Mouse (Mus musculus) subcutaneous adipose tissue, adult 2 months (tissue): Measurements from ENCODE around the gene Cc2d1b. TPM values are rescaled to one million over a fixed set of nuclear protein-coding genes. Genes with fewer than 3 reads are reported as not detected.

Experiments
- polyA plus RNA-seq: library from polyadenylated mRNA; depleted of rRNA; stranded (reverse); fragments of >200 nt; gene quantifications from 2 replicates; pipeline ENCODE4 v1.2.3, GENCODE M21; 2012; ENCODE audit warnings: low replicate concordance; rRNA removed

Cc2d1b gene
- polyA plus RNA-seq: 31.0 and 51.6 TPM in 2 replicates

DNA sequence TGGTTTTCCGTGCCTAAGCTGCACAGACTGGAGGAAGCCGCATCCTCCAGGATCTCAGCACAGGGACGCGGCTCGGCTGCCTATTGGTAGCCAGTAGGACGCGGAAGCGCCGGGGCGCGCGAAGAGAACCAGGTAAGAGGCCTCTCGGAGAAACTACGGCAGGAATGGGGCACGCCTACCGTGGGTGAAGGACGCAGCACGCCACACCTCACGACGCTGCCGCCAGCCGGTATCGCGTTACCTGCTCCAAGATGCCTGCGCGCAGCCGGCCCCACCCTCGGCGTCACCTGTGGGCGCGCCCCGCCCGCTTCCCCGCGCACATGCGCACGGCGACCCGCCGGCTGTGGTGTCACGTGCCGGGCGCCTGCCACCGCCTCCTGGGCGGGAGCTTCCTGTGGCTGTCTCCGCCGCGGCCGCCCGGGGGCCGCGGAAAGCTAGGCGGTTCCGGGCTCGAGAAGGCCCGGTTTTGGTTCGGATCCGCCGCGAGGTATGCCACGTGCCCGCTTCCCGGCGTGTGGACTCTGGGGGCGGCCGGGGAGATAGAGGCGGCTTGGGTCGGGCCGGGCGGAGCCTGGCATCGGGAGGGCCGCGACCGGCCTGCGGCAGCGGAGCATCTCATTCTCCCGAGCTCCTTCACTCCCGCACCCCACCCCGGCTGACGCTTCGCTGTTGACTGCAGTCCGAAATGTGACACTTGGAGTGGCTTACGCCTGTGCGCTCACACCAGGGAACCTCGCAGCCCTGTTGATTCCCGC, at the start of gene Cc2d1b:
Cc2d1b (plus strand) TSS at position 354 of the 755 bp plus-strand sequence.

GRCm38 (mm10) chr4:108578840-108579742, 40.6 kb upstream of the Cc2d1b start, which contains the start of the genes Prpf38a and Orc1:
Gene Prpf38a, minus strand, starts transcription at chr4:108579336.
Gene Orc1, plus strand, starts transcription at chr4:108579423.

Other genes starting within 250 kb of the Cc2d1b start
- gene Shisal2a, start 236.6 kb upstream of the Cc2d1b start, polyA plus RNA-seq: 0.68 TPM in 1 of 2 replicates, not detected in the other
- 44.6 and 53.7 TPM in 2 replicates for gene Gpx7, start 213.0 kb upstream of the Cc2d1b start, polyA plus RNA-seq
- 23.6 and 41.3 TPM in 2 replicates for gene Tut4, start 160.5 kb upstream of the Cc2d1b start, polyA plus RNA-seq
- gene Prpf38a, start 40.6 kb upstream of the Cc2d1b start, polyA plus RNA-seq: 5.3 and 8.6 TPM in 2 replicates
- 0.24 and 1.8 TPM in 2 replicates for gene Orc1, start 40.5 kb upstream of the Cc2d1b start, polyA plus RNA-seq
- gene 3110021N24Rik, start 99.7 kb downstream of the Cc2d1b start, polyA plus RNA-seq: 0.08 and 0.10 TPM in 2 replicates
- 6.1 and 9.8 TPM in 2 replicates for gene Zfyve9, start 160.9 kb downstream of the Cc2d1b start, polyA plus RNA-seq
- 16.3 and 18.1 TPM in 2 replicates for gene Btf3l4, start 213.7 kb downstream of the Cc2d1b start, polyA plus RNA-seq
- 28.2 and 28.7 TPM in 2 replicates for gene Txndc12, start 214.7 kb downstream of the Cc2d1b start, polyA plus RNA-seq
- gene Kti12, start 227.8 kb downstream of the Cc2d1b start, polyA plus RNA-seq: 23.3 and 51.2 TPM in 2 replicates
- 0.16 TPM in 1 of 2 replicates, not detected in the other for gene A730015C16Rik, start 228.7 kb downstream of the Cc2d1b start, polyA plus RNA-seq